Mouse (Mus musculus) hindbrain, embryonic 14.5 days (tissue): Measurements from ENCODE around the gene Gm42742. TPM values are rescaled to one million over a fixed set of nuclear protein-coding genes. Genes with fewer than 3 reads are reported as not detected.
A peak's percentile ranks its signal among the peaks of the same experiment; 100 is the strongest.

ENCODE experiments used
- ATAC-seq: fragments of 200-750 bp; cut with Nextera tagmentation; 2 replicates; pipeline ENCODE4 v1.8.0; 2017; ENCODE audit warnings: moderate number of reproducible peaks, mild to moderate bottlenecking, moderate TSS enrichment, moderate library complexity; ENCODE audit not compliant: low FRiP score
- DNase-seq: peaks from one replicate; pipeline ENCODE4 v3.0.0-alpha.2; 2015; ENCODE audit warnings: low spot score
- H3K27ac ChIP-seq: fragments of 300-500 bp; sonication (generic); 2 replicates; pipeline ENCODE4 v1.5.1; 2014; ENCODE audit warnings: mild to moderate bottlenecking, moderate library complexity
- H3K27me3 ChIP-seq: fragments of 300-500 bp; sonication (generic); 2 replicates; pipeline ENCODE4 v1.6.1; 2014; ENCODE audit warnings: mild to moderate bottlenecking, low read length, mixed read lengths; ENCODE audit not compliant: control insufficient read depth, insufficient read depth
- H3K36me3 ChIP-seq: fragments of 300-500 bp; sonication (generic); replicated peaks from 2 replicates; pipeline ENCODE4 v1.6.1; 2014; ENCODE audit not compliant: control insufficient read depth, insufficient read depth
- H3K4me1 ChIP-seq: fragments of 300-500 bp; sonication (generic); replicated peaks from 2 replicates; pipeline ENCODE4 v1.6.1; 2014; ENCODE audit warnings: antibody characterized with exemption, low read length, mixed read lengths; ENCODE audit not compliant: control insufficient read depth, insufficient read depth
- H3K4me2 ChIP-seq: fragments of 300-500 bp; sonication (generic); replicated peaks from 2 replicates; pipeline ENCODE4 v1.6.1; 2014; ENCODE audit warnings: mild to moderate bottlenecking, moderate library complexity
- H3K4me3 ChIP-seq: fragments of 300-500 bp; sonication (generic); replicated peaks from 2 replicates; pipeline ENCODE4 v1.5.1; 2014; ENCODE audit warnings: mild to moderate bottlenecking, low read length
- H3K9ac ChIP-seq: fragments of 300-500 bp; sonication (generic); 2 replicates; pipeline ENCODE4 v1.6.1; 2014
- H3K9me3 ChIP-seq: fragments of 300-500 bp; sonication (generic); 2 replicates; pipeline ENCODE4 v1.6.1; 2016; ENCODE audit warnings: low read length; ENCODE audit not compliant: control insufficient read depth
- WGBS: fragments of 180-500 bp; shearing (Covaris S2); extraction: QIAGEN DNeasy Blood & Tissue Kit; methylation state at CpG from one replicate; pipeline ENCODE4 v1.1.7; 2014; 5-methylcytosine and 5-hydroxymethylcytosine counted together
- polyA plus RNA-seq: library from polyadenylated mRNA; unstranded; fragments of >200 nt; fragmentation: Nextera tagmentation; extraction: Ambion mirVana; gene quantifications from 2 replicates; pipeline ENCODE4 v1.2.1, GENCODE M21; 2014

Gene Gm42742
- polyA plus RNA-seq, 1 experiment from 2014 or later = 52.3 TPM

DNA sequence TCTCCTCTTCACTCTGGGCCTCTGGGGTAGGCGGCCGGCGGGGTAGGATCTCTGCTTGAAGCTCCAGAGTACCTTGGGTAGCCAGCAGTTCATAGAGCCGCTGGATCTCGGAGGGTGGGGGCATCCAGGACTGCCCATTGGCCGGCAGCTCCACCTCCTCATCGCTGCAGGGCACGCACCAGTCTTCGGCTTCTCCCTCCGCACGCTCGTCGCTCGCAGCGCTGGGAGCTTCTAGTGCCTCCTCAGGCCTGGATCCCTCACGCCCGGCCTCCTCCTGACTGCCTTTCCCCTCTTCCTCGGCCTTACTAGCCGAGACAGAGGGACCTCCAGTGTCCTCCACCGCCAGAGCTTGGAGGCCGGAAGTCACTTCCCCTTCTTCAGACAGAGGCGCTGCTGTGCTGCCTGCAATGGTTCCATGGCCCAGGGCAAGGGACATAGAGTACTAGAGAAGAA, 4.4 kb downstream of the Gm42742 start:
- Histone ChIP-seq H3K27ac (peak overlapping the region; percentile 96), H3K9me3 (no peaks in the 10 kb centered on the region), H3K9ac (peak overlapping the region; percentile 90), H3K27me3 (no peaks in the 10 kb centered on the region), H3K4me3 (peak overlapping the region; percentile 57), H3K4me2 (peak overlapping the region; percentile 76), H3K4me1 (peaks cover 46% of the 10 kb centered on the region), H3K36me3 (peaks cover 38% of the 10 kb centered on the region)
- ATAC-seq (peak; percentile 32), DNase-seq (no peak)
- 0% methylated on average over 22 of the region's 22 CpGs for WGBS

DNA sequence TGATC, 4.6 kb downstream of the Gm42742 start, which contains the start of gene Pagr1b:
Gene Pagr1b (minus strand): TSS at position 4 of the 5 bp plus-strand sequence.
- H3K27ac ChIP-seq = peak within 1 kb of the TSS; percentile 96
- H3K4me1 ChIP-seq = peaks cover 44% of the 10 kb centered on the region
- H3K9me3 ChIP-seq = no peaks in the 10 kb centered on the region
- peak within 1 kb of the TSS; percentile 90 for H3K9ac ChIP-seq
- H3K4me3 ChIP-seq = peak within 1 kb of the TSS; percentile 57
- H3K36me3 ChIP-seq = peaks cover 38% of the 10 kb centered on the region
- no peaks in the 10 kb centered on the region for H3K27me3 ChIP-seq
- no peak for ATAC-seq
- peak within 1 kb of the TSS; percentile 76 for H3K4me2 ChIP-seq
- no peak for DNase-seq

DNA sequence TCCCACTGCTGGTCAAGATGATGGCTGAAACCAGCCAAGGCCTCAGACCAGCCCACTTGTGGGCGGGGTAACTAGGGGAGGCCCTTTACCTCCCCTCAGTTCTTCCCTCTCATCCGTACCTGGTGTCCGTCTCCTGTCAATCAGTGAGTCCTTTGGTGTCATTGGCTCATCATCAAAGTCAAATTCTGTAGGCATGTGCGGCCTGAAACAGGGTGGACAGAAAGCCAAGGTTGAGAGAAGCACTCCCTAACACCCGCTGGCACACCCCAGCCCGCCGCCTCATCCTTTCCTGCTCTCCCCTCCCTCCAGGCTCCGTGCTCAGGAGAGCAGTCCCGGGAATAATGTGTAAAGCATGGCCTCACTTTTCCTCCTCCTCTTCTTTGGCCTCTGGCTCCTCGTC, 4.8 kb downstream of the Gm42742 start:
- DNase-seq = no peak
- Histone ChIP-seq H3K36me3 (peaks cover 38% of the 10 kb centered on the region), H3K9ac (peak overlapping the region; percentile 90)

DNA sequence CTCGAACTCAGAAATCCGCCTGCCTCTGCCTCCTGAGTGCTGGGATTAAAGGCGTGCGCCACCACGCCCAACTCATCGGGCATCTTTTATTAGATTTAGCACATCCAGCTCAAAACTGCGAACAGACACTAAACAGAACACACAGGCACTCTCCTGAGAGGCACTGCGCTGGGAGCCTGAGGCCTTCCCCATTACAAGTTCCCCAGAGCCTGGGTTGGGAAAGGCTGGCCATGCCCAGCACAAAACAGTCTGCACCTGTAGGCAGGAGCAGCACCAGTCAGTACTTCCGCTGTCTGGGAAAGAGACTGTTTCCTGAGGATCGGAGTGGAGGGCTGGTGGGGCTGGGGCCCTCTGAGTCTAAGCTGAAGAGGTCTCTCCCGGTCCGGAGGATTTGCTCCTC, 5.9 kb downstream of the Gm42742 start:
- H3K9me3 ChIP-seq = no peaks in the 10 kb centered on the region
- ATAC-seq (no peak), DNase-seq (no peak)
- H3K27me3 ChIP-seq = no peaks in the 10 kb centered on the region
- no peak overlapping the region for H3K4me3 ChIP-seq
- peak overlapping the region; percentile 76; the same call in 1 of the 2 replicates for H3K4me2 ChIP-seq
- H3K9ac ChIP-seq = no peak overlapping the region
- WGBS = 96% methylated on average over 12 of the region's 12 CpGs
- H3K27ac ChIP-seq = no peak overlapping the region
- H3K36me3 ChIP-seq = peaks cover 38% of the 10 kb centered on the region
- H3K4me1 ChIP-seq = peaks cover 31% of the 10 kb centered on the region

More for the DNA sequence above, 4.8 kb downstream of the Gm42742 start:
- WGBS = 2% methylated on average over 10 of the region's 10 CpGs
- H3K9me3 ChIP-seq = no peaks in the 10 kb centered on the region
- no peak for ATAC-seq
- H3K4me3 ChIP-seq = peak overlapping the region; percentile 57
- H3K4me1 ChIP-seq = peaks cover 42% of the 10 kb centered on the region
- no peaks in the 10 kb centered on the region for H3K27me3 ChIP-seq
- H3K27ac ChIP-seq = peak overlapping the region; percentile 96
- peak overlapping the region; percentile 76 for H3K4me2 ChIP-seq

DNA sequence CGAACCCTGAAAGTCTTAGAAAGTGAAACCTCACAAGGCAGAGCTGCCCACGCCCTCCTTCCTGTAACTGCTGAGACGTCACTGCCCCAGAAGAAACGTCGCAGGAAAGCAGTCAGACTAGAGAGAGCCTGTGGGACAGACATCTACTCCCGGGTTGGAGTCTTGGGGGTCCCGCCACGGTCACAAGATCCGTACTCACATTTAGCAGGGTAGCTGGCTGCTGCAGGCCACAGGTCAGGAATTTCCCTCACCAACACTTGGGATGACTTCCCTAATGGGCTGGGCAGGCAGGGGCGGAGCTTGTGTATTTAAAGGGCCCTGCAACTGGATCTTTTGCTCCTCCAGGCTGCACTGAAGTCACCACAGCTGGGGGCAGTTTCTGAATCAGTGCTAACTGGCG, 6.6 kb downstream of the Gm42742 start, which contains the start of gene Mvp:
Gene Mvp (minus strand): TSS at position 302 of the 400 bp plus-strand sequence.
- Histone ChIP-seq H3K36me3 (peaks cover 38% of the 10 kb centered on the region), H3K4me1 (peaks cover 27% of the 10 kb centered on the region), H3K27me3 (no peaks in the 10 kb centered on the region), H3K4me3 (peak within 1 kb of the TSS; percentile 14; the same call in 1 of the 2 replicates), H3K27ac (no peak within 1 kb of the TSS), H3K9me3 (no peaks in the 10 kb centered on the region), H3K9ac (peak within 1 kb of the TSS; percentile 12), H3K4me2 (peak within 1 kb of the TSS; percentile 76)
- no peak for DNase-seq
- no peak for ATAC-seq
- WGBS = 70% methylated on average over 11 of the region's 11 CpGs

DNA sequence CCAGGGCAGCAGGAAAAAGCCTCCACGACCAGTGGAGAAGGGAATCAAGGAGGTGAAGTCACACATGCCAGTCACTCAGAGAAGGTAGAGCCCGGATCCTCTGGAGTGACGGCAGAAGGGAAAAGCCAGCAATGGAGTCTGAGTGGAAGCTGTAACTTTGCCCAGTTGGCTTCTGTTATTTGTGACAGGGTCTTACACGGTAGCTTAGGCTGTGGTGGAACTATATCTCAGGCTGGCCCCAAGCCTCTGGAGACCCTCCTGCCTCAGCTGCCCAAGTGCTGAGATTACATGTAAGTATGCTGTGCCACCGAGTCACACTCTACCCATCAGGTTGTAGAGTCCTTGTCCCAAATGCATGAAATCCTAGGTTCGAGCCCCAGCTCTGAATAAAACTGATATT, 7.5 kb downstream of the Gm42742 start:
- ATAC-seq = no peak
- H3K27ac ChIP-seq = no peak overlapping the region

DNA sequence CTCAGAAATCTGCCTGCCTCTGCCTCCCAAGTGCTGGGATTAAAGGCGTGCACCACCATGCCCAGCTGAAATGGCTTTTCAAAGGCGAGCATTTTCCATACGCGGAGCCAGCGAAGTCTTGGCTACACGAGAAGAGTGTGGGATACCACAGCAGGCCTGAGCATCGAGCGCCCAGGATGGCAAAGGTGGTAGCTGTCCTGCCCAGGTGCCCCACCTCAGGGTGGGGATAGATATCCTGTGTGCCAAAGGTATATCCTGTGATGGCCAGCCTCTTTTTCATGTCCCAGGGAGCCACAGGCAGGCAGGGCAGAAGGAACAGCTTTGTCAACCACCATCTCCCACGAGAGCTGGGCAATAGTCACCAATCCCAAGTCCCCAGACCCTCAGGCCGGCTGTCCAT, 8.1 kb downstream of the Gm42742 start:
- no peak overlapping the region for H3K27ac ChIP-seq
- DNase-seq (no peak), ATAC-seq (no peak)
- H3K4me1 ChIP-seq = peaks cover 26% of the 10 kb centered on the region
- no peaks in the 10 kb centered on the region for H3K27me3 ChIP-seq
- no peaks in the 10 kb centered on the region for H3K9me3 ChIP-seq
- 96% methylated on average over 10 of the region's 10 CpGs for WGBS
- H3K4me2 ChIP-seq = no peak overlapping the region
- H3K36me3 ChIP-seq = peaks cover 38% of the 10 kb centered on the region
- H3K4me3 ChIP-seq = no peak overlapping the region
- H3K9ac ChIP-seq = no peak overlapping the region

More for the DNA sequence above, 7.5 kb downstream of the Gm42742 start:
- no peak overlapping the region for H3K4me2 ChIP-seq
- no peaks in the 10 kb centered on the region for H3K9me3 ChIP-seq
- no peaks in the 10 kb centered on the region for H3K27me3 ChIP-seq
- no peak overlapping the region for H3K9ac ChIP-seq
- no peak for DNase-seq
- peaks cover 38% of the 10 kb centered on the region for H3K36me3 ChIP-seq
- WGBS = 88% methylated on average over 6 of the region's 6 CpGs
- H3K4me3 ChIP-seq = no peak overlapping the region
- peaks cover 27% of the 10 kb centered on the region for H3K4me1 ChIP-seq

DNA sequence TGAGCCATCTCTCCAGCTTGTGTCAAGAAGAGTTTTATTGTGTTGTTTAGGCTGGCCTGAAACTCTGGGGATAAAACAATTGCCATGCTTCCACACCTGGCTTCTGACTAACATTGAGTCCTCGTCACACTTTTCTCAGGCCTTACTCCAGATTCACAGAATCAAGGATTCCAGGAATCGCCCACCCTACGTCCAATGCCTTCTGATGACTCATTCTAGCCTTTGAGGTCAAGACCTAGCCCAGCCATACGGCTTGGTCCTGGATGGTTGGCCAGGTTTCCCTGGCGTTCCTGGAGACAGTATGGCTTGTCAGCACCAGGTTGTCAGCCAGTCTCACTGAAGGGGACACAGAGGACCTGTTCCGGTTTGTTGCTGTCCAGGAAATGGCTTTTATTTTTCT, 8.5 kb downstream of the Gm42742 start:
- DNase-seq (no peak), ATAC-seq (no peak)
- Histone ChIP-seq H3K9me3 (no peaks in the 10 kb centered on the region), H3K27me3 (no peaks in the 10 kb centered on the region), H3K27ac (no peak overlapping the region), H3K36me3 (peaks cover 38% of the 10 kb centered on the region), H3K4me2 (no peak overlapping the region), H3K4me1 (peaks cover 22% of the 10 kb centered on the region), H3K4me3 (no peak overlapping the region), H3K9ac (no peak overlapping the region)
- 86% methylated on average over 6 of the region's 6 CpGs for WGBS

DNA sequence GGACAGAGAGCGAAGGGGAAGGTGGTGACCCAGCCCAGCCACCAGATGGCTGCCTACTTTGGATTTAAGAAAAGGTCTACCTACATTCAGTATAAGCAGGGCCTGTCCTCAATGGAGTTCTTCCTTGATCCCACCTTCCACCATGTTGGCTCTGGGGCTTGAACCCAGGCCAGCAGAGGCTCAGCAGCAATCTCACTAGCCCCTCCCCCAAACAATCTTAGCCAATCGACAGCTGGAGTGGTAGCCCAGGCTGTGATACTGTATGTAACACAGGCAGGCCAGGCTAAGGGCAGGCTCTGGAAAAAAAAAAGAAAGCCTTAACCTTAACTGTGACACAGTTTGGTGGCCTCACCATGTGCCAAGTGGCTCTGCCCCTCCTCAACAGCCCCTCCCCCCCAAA, 9.2 kb downstream of the Gm42742 start:
- Histone ChIP-seq H3K4me3 (no peak overlapping the region), H3K27ac (no peak overlapping the region), H3K9ac (no peak overlapping the region), H3K4me2 (no peak overlapping the region), H3K36me3 (peaks cover 38% of the 10 kb centered on the region), H3K9me3 (no peaks in the 10 kb centered on the region), H3K4me1 (peaks cover 22% of the 10 kb centered on the region), H3K27me3 (no peaks in the 10 kb centered on the region)
- DNase-seq = no peak
- no peak for ATAC-seq
- WGBS = 82% methylated on average over 2 of the region's 2 CpGs

DNA sequence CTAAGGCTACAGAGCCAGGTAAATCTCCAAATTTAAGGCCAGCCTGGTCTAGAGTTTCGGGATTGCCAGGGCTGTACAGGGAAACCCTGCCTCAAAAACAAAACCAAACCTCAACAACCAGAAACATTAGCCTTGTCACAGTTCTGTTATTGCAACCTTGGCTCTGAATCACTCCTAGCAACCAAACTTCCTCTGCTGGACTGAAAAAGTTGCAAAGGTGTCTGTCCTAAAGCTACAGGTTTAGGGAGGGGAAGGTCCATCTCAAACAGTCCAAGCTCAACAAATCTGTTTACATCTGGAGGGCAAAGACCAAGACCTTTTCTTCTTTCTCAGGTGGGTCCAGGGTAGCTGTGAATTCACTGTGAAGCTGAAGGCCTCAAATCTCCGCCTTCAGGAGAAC, 9.8 kb downstream of the Gm42742 start:
- peaks cover 38% of the 10 kb centered on the region for H3K36me3 ChIP-seq
- H3K27ac ChIP-seq = no peak overlapping the region
- WGBS = 93% methylated on average over 2 of the region's 2 CpGs
- no peak overlapping the region for H3K4me2 ChIP-seq
- H3K4me1 ChIP-seq = peaks cover 21% of the 10 kb centered on the region
- H3K9ac ChIP-seq = no peak overlapping the region
- no peak for DNase-seq
- no peak overlapping the region for H3K4me3 ChIP-seq
- no peaks in the 10 kb centered on the region for H3K9me3 ChIP-seq
- H3K27me3 ChIP-seq = no peaks in the 10 kb centered on the region
- ATAC-seq = no peak
